Mouse (Mus musculus) lung, postnatal 25 days (tissue): ENCODE data around the gene Taar8c.

ENCODE experiments used
- DNase-seq: peaks from one replicate; pipeline ENCODE4 v3.0.0; 2022; ENCODE audit warnings: low spot score

The Taar8c gene

DNA sequence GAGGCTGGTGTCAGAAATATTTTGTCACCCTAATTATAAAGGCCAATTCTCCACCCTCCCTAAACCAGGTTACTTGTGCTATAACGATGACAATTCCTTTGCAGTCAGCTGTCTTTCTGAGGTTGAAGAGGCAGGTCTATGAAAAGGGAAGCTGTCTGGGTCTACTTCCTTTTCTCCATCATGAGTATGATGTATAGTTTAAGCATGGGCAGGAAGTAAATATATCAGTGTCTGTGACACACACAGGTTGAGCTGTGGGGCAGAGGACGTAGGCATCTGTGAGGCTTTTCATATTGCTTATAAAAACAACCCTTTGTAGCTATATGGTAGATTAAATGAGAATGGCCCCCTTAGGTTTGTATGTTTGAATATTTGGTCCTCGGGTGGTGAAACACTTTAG, 42.7 kb downstream of the Taar8c start:
- DNase-seq, result no peak

GRCm38 (mm10) chr10:24052039-24052438, 49.7 kb downstream of the Taar8c start:
- no peak for DNase-seq
